Mouse (Mus musculus) kidney, postnatal 0 days (tissue): ENCODE measurements around the gene Adra1d. TPM values are rescaled to one million over a fixed set of nuclear protein-coding genes. Genes with fewer than 3 reads are reported as not detected.

Experiments
- ATAC-seq: fragments of 200-750 bp; cut with Nextera tagmentation; replicated peaks from 2 replicates; pipeline ENCODE4 v1.8.0; 2017; ENCODE audit warnings: low read depth, moderate number of reproducible peaks, moderate TSS enrichment, moderate library complexity; ENCODE audit not compliant: low FRiP score
- DNase-seq: peaks from one replicate; pipeline ENCODE4 v3.0.0-alpha.2; 2016; ENCODE audit warnings: low spot score
- H3K27ac ChIP-seq: fragments of 300-500 bp; sonication (generic); 2 replicates; pipeline ENCODE4 v1.5.1; 2014; ENCODE audit warnings: mild to moderate bottlenecking
- H3K27me3 ChIP-seq: fragments of 300-500 bp; sonication (generic); 2 replicates; pipeline ENCODE4 v1.6.1; 2014; ENCODE audit warnings: low read length, mixed read lengths; ENCODE audit not compliant: insufficient read depth
- H3K36me3 ChIP-seq: fragments of 300-500 bp; sonication (generic); 2 replicates; pipeline ENCODE4 v1.6.1; 2014; ENCODE audit warnings: low read length, mixed read lengths; ENCODE audit not compliant: insufficient read depth
- H3K4me1 ChIP-seq: fragments of 300-500 bp; sonication (generic); replicated peaks from 2 replicates; pipeline ENCODE4 v1.6.1; 2014; ENCODE audit warnings: antibody characterized with exemption, low read length, mixed read lengths; ENCODE audit not compliant: insufficient read depth
- H3K4me2 ChIP-seq: fragments of 300-500 bp; sonication (generic); 2 replicates; pipeline ENCODE4 v1.6.1; 2014; ENCODE audit warnings: mild to moderate bottlenecking, low read length, moderate library complexity, mixed read lengths
- H3K4me3 ChIP-seq: fragments of 300-500 bp; sonication (generic); replicated peaks from 2 replicates; pipeline ENCODE4 v1.5.1; 2014; ENCODE audit warnings: low read depth, low read length
- H3K9ac ChIP-seq: fragments of 300-500 bp; sonication (generic); 2 replicates; pipeline ENCODE4 v1.6.1; 2014; ENCODE audit warnings: low read depth, low read length
- H3K9me3 ChIP-seq: fragments of 300-500 bp; sonication (generic); replicated peaks from 2 replicates; pipeline ENCODE4 v1.6.1; 2016; ENCODE audit warnings: low read length, inconsistent platforms, mixed read lengths
- CTCF ChIP-seq: IDR thresholded peaks from 2 replicates; pipeline ENCODE4 v1.5.1; 2016; ENCODE audit warnings: antibody characterized with exemption, low read depth, mild to moderate bottlenecking, moderate library complexity
- WGBS: fragments of 180-500 bp; shearing (Covaris S2); extraction: QIAGEN DNeasy Blood & Tissue Kit; methylation state at CpG from one replicate; pipeline ENCODE4 v1.1.7; 2014; 5-methylcytosine and 5-hydroxymethylcytosine counted together
- polyA plus RNA-seq: library from polyadenylated mRNA; unstranded; fragments of >200 nt; fragmentation: Nextera tagmentation; extraction: Ambion mirVana; gene quantifications from 2 replicates; pipeline ENCODE4 v1.2.1, GENCODE M21; 2015

The Adra1d gene
- polyA plus RNA-seq, 1 experiment from 2014 or later, result 1.6 TPM

GRCm38 (mm10) chr2:131550474-131550873, 11.6 kb downstream of the Adra1d start:
- TF ChIP-seq CTCF, result no peak
- DNase-seq (no peak), ATAC-seq (no peak)
- Histone ChIP-seq H3K36me3 (no peaks in the 10 kb centered on the region), H3K9ac (no peak overlapping the region), H3K4me3 (no peak overlapping the region), H3K27me3 (peaks cover 7% of the 10 kb centered on the region), H3K27ac (no peak overlapping the region), H3K4me2 (no peak overlapping the region), H3K4me1 (no peaks in the 10 kb centered on the region), H3K9me3 (no peaks in the 10 kb centered on the region)
- WGBS, result 69% methylated on average over 2 of the region's 2 CpGs

GRCm38 (mm10) chr2:131549090-131549489, 13.0 kb downstream of the Adra1d start:
- no peaks in the 10 kb centered on the region for H3K36me3 ChIP-seq
- WGBS, result 89% methylated on average over 5 of the region's 5 CpGs
- TF ChIP-seq CTCF, result no peak
- no peaks in the 10 kb centered on the region for H3K9me3 ChIP-seq
- no peak overlapping the region for H3K4me3 ChIP-seq
- H3K9ac ChIP-seq, result no peak overlapping the region
- no peak overlapping the region for H3K4me2 ChIP-seq
- ATAC-seq (no peak), DNase-seq (no peak)
- peaks cover 7% of the 10 kb centered on the region for H3K27me3 ChIP-seq
- no peak overlapping the region for H3K27ac ChIP-seq
- no peaks in the 10 kb centered on the region for H3K4me1 ChIP-seq

GRCm38 (mm10) chr2:131548330-131548729, 13.8 kb downstream of the Adra1d start:
- no peaks in the 10 kb centered on the region for H3K4me1 ChIP-seq
- H3K9ac ChIP-seq, result no peak overlapping the region
- no peaks in the 10 kb centered on the region for H3K36me3 ChIP-seq
- ATAC-seq (no peak), DNase-seq (no peak)
- H3K4me3 ChIP-seq, result no peak overlapping the region
- H3K9me3 ChIP-seq, result no peaks in the 10 kb centered on the region
- no peak overlapping the region for H3K27ac ChIP-seq
- peaks cover 7% of the 10 kb centered on the region for H3K27me3 ChIP-seq
- no peak overlapping the region for H3K4me2 ChIP-seq
- 56% methylated on average over 2 of the region's 2 CpGs for WGBS
- TF ChIP-seq CTCF, result no peak

- 0 out of 2 replicates have a peak overlapping the region, but pooled peaks have one; percentile 7 for H3K4me3 ChIP-seq
- H3K4me2 ChIP-seq, result peak overlapping the region; percentile 59
- 11% methylated on average over 19 of the region's 19 CpGs for WGBS
- no peaks in the 10 kb centered on the region for H3K9me3 ChIP-seq
- no peak for TF ChIP-seq CTCF
- H3K4me1 ChIP-seq, result no peaks in the 10 kb centered on the region
- DNase-seq (peak; percentile 22), ATAC-seq (no peak)
- H3K27ac ChIP-seq, result no peak overlapping the region
- H3K9ac ChIP-seq, result no peak overlapping the region
- H3K36me3 ChIP-seq, result no peaks in the 10 kb centered on the region
- H3K27me3 ChIP-seq, result peaks cover 7% of the 10 kb centered on the region
Observed at GRCm38 (mm10) chr2:131546745-131547408, 15.2 kb downstream of the Adra1d start.

GRCm38 (mm10) chr2:131546308-131546700, 15.8 kb downstream of the Adra1d start:
- no peaks in the 10 kb centered on the region for H3K4me1 ChIP-seq
- DNase-seq (no peak), ATAC-seq (0 out of 2 replicates have a peak, but pooled peaks have one; percentile 4)
- H3K27me3 ChIP-seq, result peaks cover 7% of the 10 kb centered on the region
- WGBS, result 6% methylated on average over 27 of the region's 27 CpGs
- H3K4me2 ChIP-seq, result peak overlapping the region; percentile 59
- no peaks in the 10 kb centered on the region for H3K9me3 ChIP-seq
- H3K36me3 ChIP-seq, result no peaks in the 10 kb centered on the region
- peak overlapping the region; percentile 33 for H3K4me3 ChIP-seq
- no peak for TF ChIP-seq CTCF
- H3K27ac ChIP-seq, result no peak overlapping the region
- H3K9ac ChIP-seq, result peak overlapping the region; percentile 35; the same call in 1 of the 2 replicates

GRCm38 (mm10) chr2:131545386-131546307, 16.4 kb downstream of the Adra1d start:
- Histone ChIP-seq H3K9me3 (no peaks in the 10 kb centered on the region), H3K4me2 (peak overlapping the region; percentile 59), H3K9ac (peak overlapping the region; percentile 35; the same call in 1 of the 2 replicates), H3K4me3 (peak overlapping the region; percentile 33), H3K27ac (no peak overlapping the region), H3K27me3 (peaks cover 7% of the 10 kb centered on the region), H3K36me3 (no peaks in the 10 kb centered on the region), H3K4me1 (no peaks in the 10 kb centered on the region)
- DNase-seq, result peak; percentile 73
- peak; percentile 35; the same call in 1 of the 2 replicates for ATAC-seq
- 2% methylated on average over 45 of the region's 45 CpGs for WGBS
- TF ChIP-seq CTCF, result peak; percentile 81
